Mouse (Mus musculus) T-cell, adult 66 days (primary cell): Measurements from ENCODE around the gene Zbtb2. TPM values are rescaled to one million over a fixed set of nuclear protein-coding genes. Genes with fewer than 3 reads are reported as not detected.

Experiments used
- total RNA-seq, 2 experiments: library from RNA; stranded (reverse); gene quantifications; 3 replicates in 1 of 2; 4 replicates in 1 of 2; pipeline ENCODE4 v1.2.4; 2023

Gene Zbtb2
- total RNA-seq = 10 to 100 TPM; 32.0 to 32.4 TPM

GRCm38 (mm10) chr10:4387701-4388383 is at the start of gene Zbtb2:
TSS of gene Zbtb2 (minus strand) at chr10:4388108.

GRCm38 (mm10) chr10:4432123-4432931 is 44.4 kb upstream of the Zbtb2 start, which contains the start of the genes Rmnd1 and Armt1:
TSS of gene Rmnd1 (minus strand) at chr10:4432388.
TSS of gene Armt1 (plus strand) at chr10:4432467.

Other genes starting within 250 kb of the Zbtb2 start
- gene Akap12, start 121.7 kb downstream of the Zbtb2 start, total RNA-seq = 1 to 10 TPM; 1.8 to 2.3 TPM
- 10 to 100 TPM; 38.6 to 39.2 TPM for gene Rmnd1, start 44.3 kb upstream of the Zbtb2 start, total RNA-seq
- 10 to 100 TPM; 20.0 to 20.9 TPM for gene Armt1, start 44.4 kb upstream of the Zbtb2 start, total RNA-seq
- gene Ccdc170, start 94.4 kb upstream of the Zbtb2 start, total RNA-seq = under 1 TPM; 0.36 to 0.73 TPM
- 1 to 10 TPM; 2.5 to 5.0 TPM for gene Esr1, start 223.5 kb upstream of the Zbtb2 start, total RNA-seq